Comparison of ENCODE assay signal across 17 mouse cellular contexts in genomic region chr13:57788299-57788698, GRCm38 (mm10).
DNase-seq lines count a peak whose midpoint lies in the region; ATAC-seq and TF ChIP-seq lines count a peak whose summit lies in the region.
"Had no signal": no experiment of that assay in that cellular context is flagged by ENCODE, and none has a peak within 500 bp of the region (broad histone marks: within the 10 kb centered on the region; RNA-seq: fewer than 3 reads in every experiment).

No protein-coding gene starts in this region.

- H3K27ac ChIP-seq in forebrain, postnatal 0 days (ENCODE audit: low read depth, low read length): no peak overlapping the region
- no peak overlapping the region for H3K27ac ChIP-seq in forebrain, embryonic 16.5 days (ENCODE audit: low read length)
- no peak overlapping the region for H3K27ac ChIP-seq in layer of hippocampus, adult 2 months
- H3K27ac ChIP-seq: limb, embryonic 13.5 days had no signal

- peak; percentile 36 for TF ChIP-seq CTCF in forebrain, postnatal 0 days (IDR thresholded peaks at IDR 0.05; ENCODE audit: low read depth)
- peak; percentile 52 for TF ChIP-seq CTCF in layer of hippocampus, adult 2 months (conservative IDR thresholded peaks at IDR 0.05)
- peak; percentile 63 for TF ChIP-seq CTCF in E14TG2a.4 (conservative IDR thresholded peaks at IDR 0.05; ENCODE audit: low read length)
- TF ChIP-seq CTCF in brain, embryonic 14.5 days (IDR thresholded peaks at IDR 0.05; ENCODE audit: borderline replicate concordance, extremely low read depth, insufficient read depth, insufficient read length): peak; percentile 35; the same call in 1 of the 2 replicates

- H3K4me2 ChIP-seq in forebrain, postnatal 0 days (ENCODE audit: low read depth): no peak overlapping the region
- no peak overlapping the region for H3K4me2 ChIP-seq in forebrain, embryonic 16.5 days (ENCODE audit: low read length)
- H3K4me2 ChIP-seq: limb, embryonic 13.5 days had no signal

- 98% methylated on average over 4 of the region's 4 CpGs for WGBS in forebrain, postnatal 0 days
- WGBS in forebrain, embryonic 16.5 days: 97% methylated on average over 4 of the region's 4 CpGs

- H3K9me3 ChIP-seq in forebrain, postnatal 0 days (ENCODE audit: low read length): no peaks in the 10 kb centered on the region
- 0 out of 2 replicates have a peak, but pooled peaks cover 2% of the 10 kb centered on the region for H3K9me3 ChIP-seq in forebrain, embryonic 16.5 days (ENCODE audit: control insufficient read depth, low read length)
- peaks cover 5% of the 10 kb centered on the region for H3K9me3 ChIP-seq in E14TG2a.4 (ENCODE audit: low read length)

- no peak overlapping the region for H3K9ac ChIP-seq in forebrain, postnatal 0 days
- no peak overlapping the region for H3K9ac ChIP-seq in forebrain, embryonic 16.5 days (replicated peaks; ENCODE audit: low read depth, low read length)
- H3K9ac ChIP-seq: limb, embryonic 13.5 days had no signal

- no peaks in the 10 kb centered on the region for H3K27me3 ChIP-seq in forebrain, postnatal 0 days (ENCODE audit: insufficient read depth, low read length)
- no peaks in the 10 kb centered on the region for H3K27me3 ChIP-seq in forebrain, embryonic 16.5 days (replicated peaks; ENCODE audit: control insufficient read depth, insufficient read depth, low read length)
- no peaks in the 10 kb centered on the region for H3K27me3 ChIP-seq in E14TG2a.4 (ENCODE audit: insufficient read depth, low read length)
- H3K27me3 ChIP-seq: limb, embryonic 13.5 days had no signal

- no peak for ATAC-seq in forebrain, postnatal 0 days
- ATAC-seq in forebrain, embryonic 16.5 days: no peak
- ATAC-seq: CD4-positive, CD25-positive, alpha-beta regulatory T cell, adult 4 months; midbrain, embryonic 16.5 days had no signal

- H3K4me3 ChIP-seq in forebrain, postnatal 0 days (ENCODE audit: low read depth, low read length): no peak overlapping the region
- H3K4me3 ChIP-seq in forebrain, embryonic 16.5 days (replicated peaks; ENCODE audit: low read length): no peak overlapping the region
- H3K4me3 ChIP-seq in layer of hippocampus, adult 2 months: no peak overlapping the region
- no peak overlapping the region for H3K4me3 ChIP-seq in E14TG2a.4 (replicated peaks; ENCODE audit: low read length)
- H3K4me3 ChIP-seq: limb, embryonic 13.5 days had no signal

- H3K36me3 ChIP-seq in forebrain, postnatal 0 days (ENCODE audit: insufficient read depth): no peaks in the 10 kb centered on the region
- H3K36me3 ChIP-seq in forebrain, embryonic 16.5 days (ENCODE audit: control insufficient read depth, insufficient read depth): no peaks in the 10 kb centered on the region
- no peaks in the 10 kb centered on the region for H3K36me3 ChIP-seq in E14TG2a.4 (ENCODE audit: insufficient read depth, low read length)
- H3K36me3 ChIP-seq: limb, embryonic 13.5 days had no signal

- 0 out of 2 replicates have a peak, but pooled peaks cover 3% of the 10 kb centered on the region for H3K4me1 ChIP-seq in forebrain, postnatal 0 days (ENCODE audit: insufficient read depth)
- peaks cover 9% of the 10 kb centered on the region; the same call in 1 of the 2 replicates for H3K4me1 ChIP-seq in forebrain, embryonic 16.5 days (replicated peaks; ENCODE audit: control insufficient read depth, insufficient read depth, low read length)
- peaks cover 4% of the 10 kb centered on the region; the same call in 1 of the 2 replicates for H3K4me1 ChIP-seq in E14TG2a.4 (replicated peaks; ENCODE audit: low read depth, low read length)
- H3K4me1 ChIP-seq: limb, embryonic 13.5 days had no signal

- no peak for TF ChIP-seq POLR2A in brain, embryonic 14.5 days (IDR thresholded peaks at IDR 0.05; ENCODE audit: borderline replicate concordance, extremely low read depth, insufficient read depth, insufficient read length, poor library complexity, severe bottlenecking)

- DNase-seq in forebrain, postnatal 0 days: no peak
- DNase-seq in layer of hippocampus, adult 2 months (ENCODE audit: low spot score in 2 of 2): no peak
- DNase-seq in layer of hippocampus, adult 11-12 months (ENCODE audit: low spot score): no peak
- DNase-seq in brain, embryonic 14.5 days (ENCODE audit: low read depth): no peak
- no peak for DNase-seq in MN1 (ENCODE audit: low spot score)
- DNase-seq: adrenal gland, adult 8-10 months; gastrocnemius, postnatal 10 days; heart, adult 18-20 months; kidney, adult 8-10 months; kidney, postnatal 4 days; right cerebral cortex, postnatal 4 days; thymus, postnatal 14 days had no signal
